Mouse (Mus musculus): ENCODE measurements at regions not wholly inside any gene's neighbourhood (a gene's known extent, or its start where the extent isn't known, plus 50 kb on each side); places are given as distances from the start of the nearest gene placed in this dataset.

- H3K9ac ChIP-seq (ENCODE audit: low read depth, poor library complexity, severe bottlenecking), result no peak overlapping the region
- peak overlapping the region; percentile 99 for H3K27ac ChIP-seq (ENCODE audit: insufficient read depth, low read length)
- no peaks in the 10 kb centered on the region for H3K36me3 ChIP-seq (ENCODE audit: control insufficient read depth, insufficient read depth, low read length, poor library complexity, severe bottlenecking)
- peak overlapping the region; percentile 3; the same call in 1 of the 2 replicates for H3K4me3 ChIP-seq (ENCODE audit: low read depth, low read length)
- no peaks in the 10 kb centered on the region for H3K27me3 ChIP-seq (ENCODE audit: control insufficient read depth, insufficient read depth, low read length, poor library complexity, severe bottlenecking)
- H3K4me1 ChIP-seq (ENCODE audit: control insufficient read depth, insufficient read depth, low read length), result peaks cover 11% of the 10 kb centered on the region
- 0 out of 2 replicates have a peak, but pooled peaks cover 3% of the 10 kb centered on the region for H3K9me3 ChIP-seq (replicated peaks; ENCODE audit: control insufficient read depth, insufficient read depth, low read length, poor library complexity, severe bottlenecking)
- TF ChIP-seq EP300 (IDR thresholded peaks at IDR 0.05; ENCODE audit: insufficient read depth, low read depth, low read length) (peak; percentile 91), CTCF (IDR thresholded peaks at IDR 0.05; ENCODE audit: low read depth, low read length) (no peak), POLR2A (IDR thresholded peaks at IDR 0.05; ENCODE audit: insufficient read depth, low read length) (no peak)
Measured at GRCm38 (mm10) chr16:30204144-30204543, 63.2 kb downstream of the Cpn2 start.

DNA sequence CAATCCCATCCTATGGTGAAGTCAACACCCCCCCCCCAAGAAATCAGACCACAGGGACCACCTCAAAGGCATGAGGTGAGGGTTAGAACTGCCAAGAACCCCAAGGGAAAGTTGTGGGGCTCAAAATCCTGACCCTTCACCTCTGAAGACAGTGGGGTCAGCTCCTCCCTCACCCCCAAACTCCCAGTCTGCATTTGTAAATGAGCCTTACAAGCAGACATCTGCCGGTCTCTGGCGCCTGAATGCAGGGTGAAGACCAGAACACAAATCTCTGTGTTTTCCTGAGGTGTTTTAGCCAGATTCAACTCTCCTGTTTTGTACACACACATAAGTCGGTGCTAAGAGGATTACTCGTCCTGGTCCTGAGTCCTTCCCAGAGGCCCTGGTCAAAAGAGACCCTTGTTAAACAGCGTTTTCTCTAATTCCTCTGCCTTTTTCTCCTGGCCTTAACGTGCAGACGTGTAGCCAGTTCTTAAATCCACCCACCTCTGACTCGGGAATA is 61.9 kb downstream of the Cpn2 start:
- TF ChIP-seq EP300 (IDR thresholded peaks at IDR 0.05; ENCODE audit: insufficient read depth, low read depth, low read length) (peak; percentile 85), POLR2A (IDR thresholded peaks at IDR 0.05; ENCODE audit: insufficient read depth, low read length) (no peak)
- H3K4me3 ChIP-seq (ENCODE audit: low read depth, low read length), result peak overlapping the region; percentile 63
- 0 out of 2 replicates have a peak, but pooled peaks cover 3% of the 10 kb centered on the region for H3K9me3 ChIP-seq (replicated peaks; ENCODE audit: control insufficient read depth, insufficient read depth, low read length, poor library complexity, severe bottlenecking)
- H3K9ac ChIP-seq (ENCODE audit: low read depth, poor library complexity, severe bottlenecking), result peak overlapping the region; percentile 76
- H3K36me3 ChIP-seq (ENCODE audit: control insufficient read depth, insufficient read depth, low read length, poor library complexity, severe bottlenecking), result no peaks in the 10 kb centered on the region
- peak overlapping the region; percentile 99 for H3K27ac ChIP-seq (ENCODE audit: insufficient read depth, low read length)
- H3K27me3 ChIP-seq (ENCODE audit: control insufficient read depth, insufficient read depth, low read length, poor library complexity, severe bottlenecking), result no peaks in the 10 kb centered on the region
- peaks cover 11% of the 10 kb centered on the region for H3K4me1 ChIP-seq (ENCODE audit: control insufficient read depth, insufficient read depth, low read length)

DNA sequence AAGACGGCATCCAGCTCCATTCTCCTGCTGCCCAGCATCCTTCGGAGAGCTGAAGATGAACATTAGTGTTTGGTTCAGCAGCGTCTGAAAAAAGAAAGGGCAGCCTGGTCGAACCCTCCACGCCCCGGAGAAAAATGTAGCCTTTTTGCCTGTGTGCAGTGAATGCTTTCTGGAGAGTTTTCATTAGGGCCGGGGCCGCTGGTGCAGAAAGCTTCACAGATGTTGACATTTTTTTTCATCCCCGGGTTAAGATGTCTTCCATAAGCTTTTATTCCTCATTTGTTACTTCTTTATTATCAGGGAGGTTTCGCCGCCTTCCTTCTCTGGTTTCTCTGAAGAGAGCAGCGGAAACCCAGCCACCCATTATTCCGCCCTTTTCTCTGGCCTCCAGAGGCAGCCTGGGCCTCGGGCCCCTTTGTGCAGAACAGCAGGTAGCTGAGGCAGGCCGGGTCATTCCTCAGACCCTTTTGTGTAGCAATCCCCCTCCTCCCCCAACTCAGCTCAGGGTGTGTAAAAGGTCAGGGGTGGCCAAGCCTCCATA is 61.4 kb downstream of the Cpn2 start:
- Histone ChIP-seq H3K9ac (ENCODE audit: low read depth, poor library complexity, severe bottlenecking) (peak overlapping the region; percentile 76), H3K27me3 (ENCODE audit: control insufficient read depth, insufficient read depth, low read length, poor library complexity, severe bottlenecking) (no peaks in the 10 kb centered on the region), H3K4me3 (ENCODE audit: low read depth, low read length) (peak overlapping the region; percentile 63), H3K27ac (ENCODE audit: insufficient read depth, low read length) (peak overlapping the region; percentile 99), H3K36me3 (ENCODE audit: control insufficient read depth, insufficient read depth, low read length, poor library complexity, severe bottlenecking) (no peaks in the 10 kb centered on the region), H3K4me1 (ENCODE audit: control insufficient read depth, insufficient read depth, low read length) (peaks cover 11% of the 10 kb centered on the region), H3K9me3 (replicated peaks; ENCODE audit: control insufficient read depth, insufficient read depth, low read length, poor library complexity, severe bottlenecking) (0 out of 2 replicates have a peak, but pooled peaks cover 3% of the 10 kb centered on the region)
- TF ChIP-seq POLR2A (IDR thresholded peaks at IDR 0.05; ENCODE audit: insufficient read depth, low read length) (no peak), CTCF (IDR thresholded peaks at IDR 0.05; ENCODE audit: low read depth, low read length) (no peak), EP300 (IDR thresholded peaks at IDR 0.05; ENCODE audit: insufficient read depth, low read depth, low read length) (peak; percentile 97)
